Mouse (Mus musculus) brain, embryonic 18.5 days (tissue): ENCODE data around the gene Rnf181.

Experiments used
- DNase-seq: peaks from one replicate; pipeline ENCODE4 v3.0.0-alpha.2; 2012; ENCODE audit warnings: low read depth, low spot score

Rnf181 gene

GRCm38 (mm10) chr6:72329019-72329418 lies 37.7 kb downstream of the Rnf181 start:
- no peak for DNase-seq

GRCm38 (mm10) chr6:72326274-72326673 lies 40.5 kb downstream of the Rnf181 start:
- DNase-seq, result no peak

- no peak for DNase-seq
These were observed 42.8 kb downstream of the Rnf181 start for GRCm38 (mm10) chr6:72323786-72324508.

GRCm38 (mm10) chr6:72322936-72323335 lies 43.8 kb downstream of the Rnf181 start:
- no peak for DNase-seq

GRCm38 (mm10) chr6:72319019-72319418 lies 47.7 kb downstream of the Rnf181 start:
- DNase-seq, result no peak

DNA sequence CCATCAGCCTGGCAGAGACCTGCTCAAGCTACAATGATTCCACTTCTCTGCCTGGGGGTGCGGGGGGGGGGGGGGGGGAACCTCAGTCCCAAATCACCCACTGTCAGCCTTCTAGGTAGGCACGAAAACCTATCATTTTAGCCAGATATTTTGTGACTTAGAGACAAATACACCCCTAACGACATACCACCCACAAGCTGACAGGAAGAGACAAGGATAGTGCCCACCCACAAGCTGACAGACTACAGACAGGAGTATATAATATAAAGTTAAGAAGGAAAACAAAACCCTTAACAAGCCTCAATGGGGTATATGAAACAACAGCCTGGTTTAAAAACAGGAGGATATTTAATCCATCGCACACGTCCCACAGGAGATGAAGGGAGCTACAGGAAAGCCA lies 48.3 kb downstream of the Rnf181 start:
- no peak for DNase-seq

DNA sequence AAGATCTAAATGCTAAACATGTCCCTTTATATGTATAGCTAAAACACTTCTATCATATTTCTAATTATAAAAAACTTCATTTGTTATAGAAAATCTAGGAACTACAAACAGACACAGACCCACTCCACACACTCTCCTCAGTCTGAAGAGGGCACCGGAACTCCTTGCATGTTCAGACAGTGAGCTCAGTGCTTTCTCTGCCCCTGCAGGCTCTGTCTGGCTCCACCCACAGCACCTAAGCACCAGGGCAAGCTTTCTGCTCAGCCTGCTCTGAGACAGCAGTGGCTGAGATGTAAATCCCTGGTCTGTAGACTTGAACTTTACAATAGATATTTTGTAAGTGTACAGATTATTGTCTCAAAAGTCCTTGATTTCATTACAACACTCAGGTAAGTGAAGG lies 50.7 kb downstream of the Rnf181 start:
- no peak for DNase-seq

- DNase-seq, result no peak
These were observed 51.4 kb downstream of the Rnf181 start for GRCm38 (mm10) chr6:72315384-72315783.

GRCm38 (mm10) chr6:72313124-72313867 lies 53.5 kb downstream of the Rnf181 start:
- DNase-seq, result no peak

GRCm38 (mm10) chr6:72312198-72312597 lies 54.6 kb downstream of the Rnf181 start:
- no peak for DNase-seq
